Mouse (Mus musculus) heart, embryonic 14.5 days (tissue): ENCODE data around the gene Scn8a. TPM values are rescaled to one million over a fixed set of nuclear protein-coding genes. Genes with fewer than 3 reads are reported as not detected.

Experiments used
- ATAC-seq: fragments of 200-750 bp; cut with Nextera tagmentation; 2 replicates; pipeline ENCODE4 v1.8.0; 2017; ENCODE audit warnings: low read depth, moderate TSS enrichment; ENCODE audit not compliant: insufficient number of reproducible peaks, insufficient read depth, low FRiP score
- H3K27ac ChIP-seq, 2 experiments: fragments of 200-500 bp in 1 of 2; fragments of 300-500 bp in 1 of 2; sonication (generic) in 1 of 2; replicated peaks in 1 of 2; 2 replicates each; pipeline ENCODE4 v1.5.1; 2012 to 2014; ENCODE audit warnings: low read depth in 2 of 2, low read length in 2 of 2, control low read depth in 1 of 2, mild to moderate bottlenecking in 1 of 2, mixed read lengths in 1 of 2; ENCODE audit not compliant: control insufficient read depth in 1 of 2, insufficient read depth in 1 of 2
- H3K27me3 ChIP-seq: fragments of 300-500 bp; sonication (generic); 2 replicates; pipeline ENCODE4 v1.6.1; 2014; ENCODE audit warnings: mild to moderate bottlenecking, low read length, control low read depth; ENCODE audit not compliant: control insufficient read depth, insufficient read depth
- H3K36me3 ChIP-seq: fragments of 300-500 bp; sonication (generic); 2 replicates; pipeline ENCODE4 v1.6.1; 2014; ENCODE audit warnings: mild to moderate bottlenecking, control low read depth, low read length, mixed read lengths; ENCODE audit not compliant: control insufficient read depth, insufficient read depth
- H3K4me1 ChIP-seq, 2 experiments: fragments of 200-500 bp in 1 of 2; fragments of 300-500 bp in 1 of 2; sonication (generic) in 1 of 2; 2 replicates each; pipeline ENCODE4 v1.6.1; 2012 to 2014; ENCODE audit warnings: low read length in 2 of 2, control low read depth in 1 of 2, mixed read lengths in 1 of 2; ENCODE audit not compliant: control insufficient read depth in 2 of 2, insufficient read depth in 2 of 2
- H3K4me2 ChIP-seq: fragments of 300-500 bp; sonication (generic); 2 replicates; pipeline ENCODE4 v1.6.1; 2014; ENCODE audit warnings: mild to moderate bottlenecking, low read length
- H3K4me3 ChIP-seq, 2 experiments: fragments of 200-500 bp in 1 of 2; fragments of 300-500 bp in 1 of 2; sonication (generic) in 1 of 2; 2 replicates each; pipeline ENCODE4 v1.5.1; 2012 to 2014; ENCODE audit warnings: low read length in 2 of 2, mild to moderate bottlenecking in 2 of 2, control low read depth in 1 of 2, low read depth in 1 of 2, moderate library complexity in 1 of 2; ENCODE audit not compliant: control insufficient read depth in 1 of 2, insufficient read depth in 1 of 2
- H3K9ac ChIP-seq: fragments of 300-500 bp; sonication (generic); 2 replicates; pipeline ENCODE4 v1.6.1; 2014; ENCODE audit warnings: mild to moderate bottlenecking, low read length
- H3K9me3 ChIP-seq: fragments of 300-500 bp; sonication (generic); 2 replicates; pipeline ENCODE4 v1.6.1; 2016; ENCODE audit warnings: low read length, control low read depth; ENCODE audit not compliant: control insufficient read depth
- WGBS: fragments of 180-500 bp; shearing (Covaris S2); extraction: QIAGEN DNeasy Blood & Tissue Kit; methylation state at CpG from one replicate; pipeline ENCODE4 v1.1.7; 2014; 5-methylcytosine and 5-hydroxymethylcytosine counted together
- polyA plus RNA-seq: library from polyadenylated mRNA; unstranded; fragments of >200 nt; fragmentation: Nextera tagmentation; extraction: Ambion mirVana; gene quantifications from 2 replicates; pipeline ENCODE4 v1.2.1, GENCODE M21; 2014

Gene Scn8a
- polyA plus RNA-seq, 1 experiment from 2014 or later, result 0.31 TPM

GRCm38 (mm10) chr15:101004538-101004937, 134.9 kb downstream of the Scn8a start:
- Histone ChIP-seq H3K4me2 (no peak overlapping the region), H3K36me3 (no peaks in the 10 kb centered on the region), H3K4me1 (peaks cover 3 to 5% of the 10 kb centered on the region in 2 experiments; a peak in 3 of 4 replicates), H3K9me3 (no peaks in the 10 kb centered on the region), H3K4me3 (no peak overlapping the region), H3K9ac (no peak overlapping the region), H3K27me3 (peaks cover 5% of the 10 kb centered on the region; the same call in 1 of the 2 replicates), H3K27ac (no peak overlapping the region)
- 58% methylated on average over 3 of the region's 3 CpGs for WGBS
- no peak for ATAC-seq

- no peak for ATAC-seq
- Histone ChIP-seq H3K36me3 (no peaks in the 10 kb centered on the region), H3K27me3 (peaks cover 5% of the 10 kb centered on the region; the same call in 1 of the 2 replicates), H3K9ac (no peak overlapping the region), H3K4me3 (no peak overlapping the region), H3K27ac (no peak overlapping the region), H3K4me1 (peaks cover 3 to 5% of the 10 kb centered on the region in 2 experiments; a peak in 3 of 4 replicates), H3K4me2 (no peak overlapping the region), H3K9me3 (no peaks in the 10 kb centered on the region)
- WGBS, result 75% methylated on average over 8 of the region's 8 CpGs
Measured at GRCm38 (mm10) chr15:101005717-101006116, 136.1 kb downstream of the Scn8a start.

- peak overlapping the region; percentile 72 for H3K4me2 ChIP-seq
Measured at GRCm38 (mm10) chr15:101006251-101007040, 136.8 kb downstream of the Scn8a start.

GRCm38 (mm10) chr15:101007236-101007635, 137.6 kb downstream of the Scn8a start:
- 75% methylated on average over 7 of the region's 7 CpGs for WGBS
- H3K9me3 ChIP-seq, result no peaks in the 10 kb centered on the region
- H3K9ac ChIP-seq, result no peak overlapping the region
- peak overlapping the region; percentile 72 for H3K4me2 ChIP-seq
- H3K36me3 ChIP-seq, result no peaks in the 10 kb centered on the region
- peaks cover 3 to 5% of the 10 kb centered on the region in 2 experiments; a peak in 3 of 4 replicates for H3K4me1 ChIP-seq
- H3K27me3 ChIP-seq, result peaks cover 5% of the 10 kb centered on the region; the same call in 1 of the 2 replicates
- H3K27ac ChIP-seq, result no peak overlapping the region
- ATAC-seq, result no peak
- peak overlapping the region in 1 of 2 experiments; percentile 43; a peak in 1 of 4 replicates for H3K4me3 ChIP-seq

More at GRCm38 (mm10) chr15:101006251-101007040, 136.8 kb downstream of the Scn8a start:
- H3K36me3 ChIP-seq, result no peaks in the 10 kb centered on the region
- H3K27me3 ChIP-seq, result peaks cover 5% of the 10 kb centered on the region; the same call in 1 of the 2 replicates
- peak overlapping the region; percentile 55 for H3K9ac ChIP-seq
- WGBS, result 14% methylated on average over 14 of the region's 15 CpGs
- peak overlapping the region; percentile 43 to 51 for H3K4me3 ChIP-seq
- no peaks in the 10 kb centered on the region for H3K9me3 ChIP-seq
- H3K4me1 ChIP-seq, result peaks cover 3 to 5% of the 10 kb centered on the region in 2 experiments; a peak in 3 of 4 replicates
- peak; percentile 71; the same call in 1 of the 2 replicates for ATAC-seq
- H3K27ac ChIP-seq, result no peak overlapping the region

GRCm38 (mm10) chr15:101008386-101009010, 138.8 kb downstream of the Scn8a start:
- WGBS, result 75% methylated on average over 14 of the region's 14 CpGs
- Histone ChIP-seq H3K4me2 (no peak overlapping the region), H3K9ac (no peak overlapping the region), H3K9me3 (no peaks in the 10 kb centered on the region), H3K27me3 (peaks cover 5% of the 10 kb centered on the region; the same call in 1 of the 2 replicates), H3K4me1 (peaks cover 3 to 5% of the 10 kb centered on the region in 2 experiments; a peak in 3 of 4 replicates), H3K4me3 (no peak overlapping the region), H3K36me3 (no peaks in the 10 kb centered on the region), H3K27ac (no peak overlapping the region)
- ATAC-seq, result no peak

GRCm38 (mm10) chr15:101011352-101011751, 141.7 kb downstream of the Scn8a start:
- 82% methylated on average over 6 of the region's 6 CpGs for WGBS
- Histone ChIP-seq H3K4me1 (peaks cover 0 to 3% of the 10 kb centered on the region in 2 experiments; a peak in 1 of 4 replicates), H3K9ac (no peak overlapping the region), H3K4me2 (no peak overlapping the region), H3K27ac (no peak overlapping the region), H3K4me3 (no peak overlapping the region), H3K36me3 (no peaks in the 10 kb centered on the region), H3K27me3 (peaks cover 5% of the 10 kb centered on the region; the same call in 1 of the 2 replicates), H3K9me3 (no peaks in the 10 kb centered on the region)
- no peak for ATAC-seq

- 62% methylated on average over 2 of the region's 2 CpGs for WGBS
Measured at GRCm38 (mm10) chr15:101028960-101029359, 159.3 kb downstream of the Scn8a start.

More at GRCm38 (mm10) chr15:101028960-101029359, 159.3 kb downstream of the Scn8a start:
- Histone ChIP-seq H3K27me3 (peaks cover 27% of the 10 kb centered on the region), H3K27ac (no peak overlapping the region), H3K36me3 (no peaks in the 10 kb centered on the region), H3K4me3 (no peak overlapping the region), H3K4me1 (no peaks in the 10 kb centered on the region), H3K4me2 (no peak overlapping the region), H3K9me3 (no peaks in the 10 kb centered on the region), H3K9ac (no peak overlapping the region)
- no peak for ATAC-seq
